Mouse (Mus musculus) limb, embryonic 11.5 days (tissue): ENCODE measurements around the gene Mat1a. TPM values are rescaled to one million over a fixed set of nuclear protein-coding genes. Genes with fewer than 3 reads are reported as not detected.

ENCODE experiments used
- ATAC-seq: fragments of 200-750 bp; cut with Nextera tagmentation; 2 replicates; pipeline ENCODE4 v1.8.0; 2017; ENCODE audit warnings: low read depth; ENCODE audit not compliant: insufficient number of reproducible peaks, low FRiP score, low TSS enrichment
- DNase-seq: peaks from one replicate; pipeline ENCODE4 v3.0.0-alpha.2; 2015; ENCODE audit warnings: low spot score
- H3K27ac ChIP-seq: fragments of 300-500 bp; sonication (generic); replicated peaks from 2 replicates; pipeline ENCODE4 v1.5.1; 2014; ENCODE audit warnings: low read depth, mild to moderate bottlenecking, low read length
- H3K27me3 ChIP-seq: fragments of 300-500 bp; sonication (generic); 2 replicates; pipeline ENCODE4 v1.6.1; 2014; ENCODE audit warnings: mild to moderate bottlenecking, low read length, mixed read lengths; ENCODE audit not compliant: control insufficient read depth, insufficient read depth
- H3K36me3 ChIP-seq: fragments of 300-500 bp; sonication (generic); 2 replicates; pipeline ENCODE4 v1.6.1; 2014; ENCODE audit warnings: mild to moderate bottlenecking, low read length, moderate library complexity, mixed read lengths; ENCODE audit not compliant: control insufficient read depth, insufficient read depth
- H3K4me1 ChIP-seq: fragments of 300-500 bp; sonication (generic); 2 replicates; pipeline ENCODE4 v1.6.1; 2014; ENCODE audit warnings: low read length, mixed read lengths; ENCODE audit not compliant: control insufficient read depth, insufficient read depth
- H3K4me2 ChIP-seq: fragments of 300-500 bp; sonication (generic); 2 replicates; pipeline ENCODE4 v1.6.1; 2014; ENCODE audit warnings: low read depth, mild to moderate bottlenecking, moderate library complexity; ENCODE audit not compliant: severe bottlenecking
- H3K4me3 ChIP-seq: fragments of 300-500 bp; sonication (generic); 2 replicates; pipeline ENCODE4 v1.5.1; 2014; ENCODE audit warnings: low read depth, low read length
- H3K9ac ChIP-seq: fragments of 300-500 bp; sonication (generic); 2 replicates; pipeline ENCODE4 v1.6.1; 2014; ENCODE audit warnings: mild to moderate bottlenecking, low read length
- H3K9me3 ChIP-seq: fragments of 300-500 bp; sonication (generic); 2 replicates; pipeline ENCODE4 v1.6.1; 2016; ENCODE audit warnings: low read length; ENCODE audit not compliant: control insufficient read depth
- WGBS: fragments of 180-500 bp; shearing (Covaris S2); extraction: QIAGEN DNeasy Blood & Tissue Kit; methylation state at CpG from one replicate; pipeline ENCODE4 v1.1.7; 2014; 5-methylcytosine and 5-hydroxymethylcytosine counted together
- polyA plus RNA-seq: library from polyadenylated mRNA; unstranded; fragments of >200 nt; fragmentation: Nextera tagmentation; extraction: Ambion mirVana; gene quantifications from 2 replicates; pipeline ENCODE4 v1.2.1, GENCODE M21; 2014

Mat1a gene
- polyA plus RNA-seq, result not detected in 2 replicates

GRCm38 (mm10) chr14:41104853-41105444 lies at the start of gene Mat1a:
TSS of gene Mat1a (plus strand) at chr14:41105035.
- H3K9me3 ChIP-seq, result no peaks in the 10 kb centered on the region

GRCm38 (mm10) chr14:41065168-41065567 lies 39.7 kb upstream of the Mat1a start:
- no peak overlapping the region for H3K4me3 ChIP-seq
- H3K4me1 ChIP-seq, result no peaks in the 10 kb centered on the region
- ATAC-seq (no peak), DNase-seq (no peak)
- no peak overlapping the region for H3K9ac ChIP-seq
- H3K27me3 ChIP-seq, result no peaks in the 10 kb centered on the region
- H3K27ac ChIP-seq, result no peak overlapping the region
- H3K4me2 ChIP-seq, result no peak overlapping the region
- H3K9me3 ChIP-seq, result no peaks in the 10 kb centered on the region
- 42% methylated on average over 2 of the region's 2 CpGs for WGBS
- H3K36me3 ChIP-seq, result no peaks in the 10 kb centered on the region

More at GRCm38 (mm10) chr14:41104853-41105444, at the start of gene Mat1a:
- no peak for ATAC-seq
- Histone ChIP-seq H3K9ac (no peak within 1 kb of the TSS), H3K27ac (no peak within 1 kb of the TSS), H3K4me2 (no peak within 1 kb of the TSS), H3K4me1 (no peaks in the 10 kb centered on the region), H3K36me3 (no peaks in the 10 kb centered on the region), H3K27me3 (no peaks in the 10 kb centered on the region), H3K4me3 (no peak within 1 kb of the TSS)
- WGBS, result 73% methylated on average over 10 of the region's 10 CpGs
- DNase-seq, result no peak

- no peak overlapping the region for H3K4me2 ChIP-seq
- H3K27ac ChIP-seq, result no peak overlapping the region
- H3K4me1 ChIP-seq, result no peaks in the 10 kb centered on the region
- H3K9me3 ChIP-seq, result no peaks in the 10 kb centered on the region
- no peak for DNase-seq
- 20% methylated on average over 1 of the region's 1 CpGs for WGBS
- ATAC-seq, result no peak
- H3K36me3 ChIP-seq, result no peaks in the 10 kb centered on the region
- no peaks in the 10 kb centered on the region for H3K27me3 ChIP-seq
- H3K4me3 ChIP-seq, result no peak overlapping the region
- H3K9ac ChIP-seq, result no peak overlapping the region
Observed at GRCm38 (mm10) chr14:41066416-41066815, 38.4 kb upstream of the Mat1a start.

GRCm38 (mm10) chr14:41069108-41069507 lies 35.7 kb upstream of the Mat1a start, which contains the start of gene Dydc2:
TSS of gene Dydc2 (minus strand) at chr14:41069208.
- Histone ChIP-seq H3K9ac (no peak within 1 kb of the TSS), H3K4me2 (no peak within 1 kb of the TSS), H3K4me1 (no peaks in the 10 kb centered on the region), H3K9me3 (no peaks in the 10 kb centered on the region), H3K27ac (no peak within 1 kb of the TSS), H3K4me3 (no peak within 1 kb of the TSS), H3K36me3 (no peaks in the 10 kb centered on the region), H3K27me3 (no peaks in the 10 kb centered on the region)
- DNase-seq (no peak), ATAC-seq (no peak)

GRCm38 (mm10) chr14:41070343-41070742 lies 34.5 kb upstream of the Mat1a start:
- ATAC-seq, result no peak
- H3K9ac ChIP-seq, result no peak overlapping the region
- H3K4me3 ChIP-seq, result no peak overlapping the region
- no peaks in the 10 kb centered on the region for H3K9me3 ChIP-seq
- H3K27me3 ChIP-seq, result no peaks in the 10 kb centered on the region
- no peaks in the 10 kb centered on the region for H3K36me3 ChIP-seq
- 71% methylated on average over 3 of the region's 3 CpGs for WGBS
- no peak overlapping the region for H3K27ac ChIP-seq
- no peak overlapping the region for H3K4me2 ChIP-seq
- no peak for DNase-seq
- no peaks in the 10 kb centered on the region for H3K4me1 ChIP-seq

GRCm38 (mm10) chr14:41072229-41072943 lies 32.4 kb upstream of the Mat1a start, which contains the start of gene Dydc1:
TSS of gene Dydc1 (plus strand) at chr14:41072911.
- 12% methylated on average over 23 of the region's 23 CpGs for WGBS

GRCm38 (mm10) chr14:41072944-41073275 lies 31.9 kb upstream of the Mat1a start:
- H3K9me3 ChIP-seq, result no peaks in the 10 kb centered on the region
- no peak overlapping the region for H3K27ac ChIP-seq
- peak overlapping the region; percentile 26; the same call in 1 of the 2 replicates for H3K4me3 ChIP-seq
- ATAC-seq (no peak), DNase-seq (no peak)
- H3K4me2 ChIP-seq, result peak overlapping the region; percentile 51
- H3K9ac ChIP-seq, result no peak overlapping the region
- no peaks in the 10 kb centered on the region for H3K27me3 ChIP-seq
- H3K4me1 ChIP-seq, result no peaks in the 10 kb centered on the region
- WGBS, result 3% methylated on average over 8 of the region's 8 CpGs
- no peaks in the 10 kb centered on the region for H3K36me3 ChIP-seq

More at GRCm38 (mm10) chr14:41072229-41072943, 32.4 kb upstream of the Mat1a start, which contains the start of gene Dydc1:
- H3K36me3 ChIP-seq, result no peaks in the 10 kb centered on the region
- H3K4me2 ChIP-seq, result peak within 1 kb of the TSS; percentile 51
- no peaks in the 10 kb centered on the region for H3K4me1 ChIP-seq
- no peak within 1 kb of the TSS for H3K27ac ChIP-seq
- no peaks in the 10 kb centered on the region for H3K9me3 ChIP-seq
- no peak within 1 kb of the TSS for H3K9ac ChIP-seq
- DNase-seq, result peak; percentile 73
- peak within 1 kb of the TSS; percentile 26; the same call in 1 of the 2 replicates for H3K4me3 ChIP-seq
- ATAC-seq, result peak; percentile 86; the same call in 1 of the 2 replicates
- no peaks in the 10 kb centered on the region for H3K27me3 ChIP-seq

- no peaks in the 10 kb centered on the region for H3K4me1 ChIP-seq
- no peaks in the 10 kb centered on the region for H3K27me3 ChIP-seq
- H3K9ac ChIP-seq, result no peak overlapping the region
- WGBS, result 90% methylated on average over 2 of the region's 2 CpGs
- H3K9me3 ChIP-seq, result no peaks in the 10 kb centered on the region
- DNase-seq (no peak), ATAC-seq (no peak)
- H3K27ac ChIP-seq, result no peak overlapping the region
- no peak overlapping the region for H3K4me2 ChIP-seq
- no peak overlapping the region for H3K4me3 ChIP-seq
- H3K36me3 ChIP-seq, result no peaks in the 10 kb centered on the region
Observed at GRCm38 (mm10) chr14:41082408-41082807, 22.4 kb upstream of the Mat1a start.
